Mouse (Mus musculus): ENCODE measurements around the gene Epm2aip1. TPM values are rescaled to one million over a fixed set of nuclear protein-coding genes. Genes with fewer than 3 reads are reported as not detected.
A peak's percentile ranks its signal among the peaks of the same experiment; 100 is the strongest.

Gene Epm2aip1
- polyA plus RNA-seq, 1 experiment from 2014 or later: 23.5 TPM

- WGBS: 2% methylated on average over 88 of the region's 98 CpGs
- Histone ChIP-seq H3K9me3 (no peaks in the 10 kb centered on the region), H3K27ac (no peak overlapping the region), H3K4me3 (replicated peaks) (peak overlapping the region; percentile 49), H3K4me2 (peak overlapping the region; percentile 74), H3K27me3 (replicated peaks) (peaks cover 48% of the 10 kb centered on the region), H3K4me1 (peaks cover 17% of the 10 kb centered on the region), H3K36me3 (no peaks in the 10 kb centered on the region), H3K9ac (no peak overlapping the region)
- ATAC-seq (ENCODE audit: insufficient read depth, low FRiP score, low read depth): peak; percentile 18; the same call in 1 of the 2 replicates
These were observed 40.2 kb downstream of the Epm2aip1 start for GRCm38 (mm10) chr9:111311843-111312441.

- peaks cover 48% of the 10 kb centered on the region for H3K27me3 ChIP-seq (replicated peaks)
- peak overlapping the region; percentile 49 for H3K4me3 ChIP-seq (replicated peaks)
- H3K4me2 ChIP-seq: peak overlapping the region; percentile 74
- peaks cover 17% of the 10 kb centered on the region for H3K4me1 ChIP-seq
- 2% methylated on average over 51 of the region's 59 CpGs for WGBS
- no peak overlapping the region for H3K9ac ChIP-seq
- no peaks in the 10 kb centered on the region for H3K36me3 ChIP-seq
- no peak for ATAC-seq (ENCODE audit: insufficient read depth, low FRiP score, low read depth)
- H3K27ac ChIP-seq: no peak overlapping the region
- no peaks in the 10 kb centered on the region for H3K9me3 ChIP-seq
These were observed 40.9 kb downstream of the Epm2aip1 start for GRCm38 (mm10) chr9:111312442-111313141.

- Histone ChIP-seq H3K4me1 (peaks cover 17% of the 10 kb centered on the region), H3K9me3 (no peaks in the 10 kb centered on the region), H3K4me3 (replicated peaks) (no peak overlapping the region), H3K36me3 (no peaks in the 10 kb centered on the region), H3K27ac (no peak overlapping the region), H3K9ac (no peak overlapping the region), H3K4me2 (no peak overlapping the region), H3K27me3 (replicated peaks) (peaks cover 48% of the 10 kb centered on the region)
- 18% methylated on average over 6 of the region's 6 CpGs for WGBS
- no peak for ATAC-seq (ENCODE audit: insufficient read depth, low FRiP score, low read depth)
These were observed 41.6 kb downstream of the Epm2aip1 start for GRCm38 (mm10) chr9:111313299-111313698.

- Histone ChIP-seq H3K36me3 (no peaks in the 10 kb centered on the region), H3K27me3 (replicated peaks) (peaks cover 48% of the 10 kb centered on the region), H3K27ac (no peak overlapping the region), H3K4me2 (no peak overlapping the region), H3K9me3 (no peaks in the 10 kb centered on the region), H3K4me3 (replicated peaks) (no peak overlapping the region), H3K9ac (no peak overlapping the region), H3K4me1 (peaks cover 17% of the 10 kb centered on the region)
- WGBS: 23% methylated on average over 5 of the region's 5 CpGs
- ATAC-seq (ENCODE audit: insufficient read depth, low FRiP score, low read depth): no peak
These were observed 42.1 kb downstream of the Epm2aip1 start for GRCm38 (mm10) chr9:111313793-111314192.

- no peak for ATAC-seq (ENCODE audit: insufficient read depth, low FRiP score, low read depth)
- Histone ChIP-seq H3K4me2 (no peak overlapping the region), H3K27ac (no peak overlapping the region), H3K36me3 (no peaks in the 10 kb centered on the region), H3K9me3 (no peaks in the 10 kb centered on the region), H3K27me3 (replicated peaks) (peaks cover 45% of the 10 kb centered on the region), H3K9ac (no peak overlapping the region), H3K4me1 (peaks cover 17% of the 10 kb centered on the region), H3K4me3 (replicated peaks) (no peak overlapping the region)
- WGBS: 37% methylated on average over 5 of the region's 5 CpGs
These were observed 42.5 kb downstream of the Epm2aip1 start for GRCm38 (mm10) chr9:111314219-111314618.

GRCm38 (mm10) chr9:111320912-111321311, 49.2 kb downstream of the Epm2aip1 start:
- Histone ChIP-seq H3K9me3 (no peaks in the 10 kb centered on the region), H3K4me1 (no peaks in the 10 kb centered on the region), H3K27ac (no peak overlapping the region), H3K9ac (no peak overlapping the region), H3K4me3 (replicated peaks) (no peak overlapping the region), H3K36me3 (no peaks in the 10 kb centered on the region), H3K27me3 (replicated peaks) (no peaks in the 10 kb centered on the region), H3K4me2 (no peak overlapping the region)
- WGBS: 74% methylated on average over 4 of the region's 4 CpGs
- no peak for ATAC-seq (ENCODE audit: insufficient read depth, low FRiP score, low read depth)

GRCm38 (mm10) chr9:111324881-111325280, 53.2 kb downstream of the Epm2aip1 start:
- no peaks in the 10 kb centered on the region for H3K9me3 ChIP-seq
- no peak overlapping the region for H3K9ac ChIP-seq
- H3K27ac ChIP-seq: no peak overlapping the region
- no peaks in the 10 kb centered on the region for H3K4me1 ChIP-seq
- ATAC-seq (ENCODE audit: insufficient read depth, low FRiP score, low read depth): no peak
- H3K27me3 ChIP-seq (replicated peaks): no peaks in the 10 kb centered on the region
- H3K4me3 ChIP-seq (replicated peaks): no peak overlapping the region
- H3K4me2 ChIP-seq: no peak overlapping the region
- H3K36me3 ChIP-seq: no peaks in the 10 kb centered on the region
- WGBS: 61% methylated on average over 2 of the region's 2 CpGs

Other genes starting within 250 kb of the Epm2aip1 start
- gene Ccrl2, start 214.4 kb upstream of the Epm2aip1 start, polyA plus RNA-seq (2015; fragmentation: Nextera tagmentation; extraction: Ambion mirVana): 2.5 TPM in 2 replicates
- gene Lrrfip2, start 154.3 kb upstream of the Epm2aip1 start, polyA plus RNA-seq (2015; fragmentation: Nextera tagmentation; extraction: Ambion mirVana): 37.3 and 38.7 TPM in 2 replicates
- gene Mlh1, start 138 bp upstream of the Epm2aip1 start, polyA plus RNA-seq (2015; fragmentation: Nextera tagmentation; extraction: Ambion mirVana): 36.8 and 41.7 TPM in 2 replicates
- gene Trank1, start 39.8 kb downstream of the Epm2aip1 start, polyA plus RNA-seq (2015; fragmentation: Nextera tagmentation; extraction: Ambion mirVana): 0.10 and 0.13 TPM in 2 replicates
- gene Dclk3, start 167.2 kb downstream of the Epm2aip1 start, polyA plus RNA-seq (2015; fragmentation: Nextera tagmentation; extraction: Ambion mirVana): 0.59 and 0.71 TPM in 2 replicates